ENCODE assay signal across 17 mouse cellular contexts in the genomic region with DNA sequence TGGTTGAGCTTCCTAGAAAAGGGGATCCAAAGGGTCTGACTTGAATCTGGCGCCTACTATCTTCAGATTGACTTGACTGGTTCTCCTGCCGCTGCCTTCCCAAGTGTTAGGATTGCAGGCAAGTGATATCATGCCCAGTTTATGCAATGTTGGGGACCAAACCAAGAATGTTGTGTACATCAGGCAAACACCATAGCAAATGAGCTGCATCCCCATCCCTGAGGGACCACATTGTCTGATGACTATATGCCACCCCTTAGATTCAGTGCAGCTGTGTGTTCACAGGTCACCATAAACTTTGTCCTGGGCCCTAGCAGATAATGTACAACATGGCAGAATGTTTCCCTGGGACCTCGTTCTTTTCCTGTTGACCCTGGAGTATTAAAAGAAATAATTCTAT. TPM values are rescaled to one million over a fixed set of nuclear protein-coding genes. Genes with fewer than 3 reads are reported as not detected.
DNase-seq lines count a peak whose midpoint lies in the region; ATAC-seq and TF ChIP-seq lines count a peak whose summit lies in the region.
"Had no signal": no experiment of that assay in that cellular context is flagged by ENCODE, and none has a peak within 500 bp of the region (broad histone marks: within the 10 kb centered on the region; RNA-seq: fewer than 3 reads in every experiment).

No protein-coding gene starts in this region.

- DNase-seq in forebrain, embryonic 10.5 days (ENCODE audit: extremely low spot score, low spot score), result peak; percentile 24
- no peak for DNase-seq in forebrain, postnatal 0 days
- peak; percentile 46 for DNase-seq in midbrain, embryonic 14.5 days
- no peak for DNase-seq in Muller cell, postnatal 12 days (ENCODE audit: inconsistent ontology term)
- DNase-seq in cerebellum, postnatal 4 days (ENCODE audit: low spot score in 2 of 2), result no peak
- no peak for DNase-seq in left cerebral cortex, adult 18-20 months (ENCODE audit: low spot score in 2 of 2)
- DNase-seq: B cell, adult 2 months; cerebellum, postnatal 25 days; gastrocnemius, postnatal 14 days; kidney, adult 8-10 months; kidney, postnatal 36 days; layer of hippocampus, postnatal 36 days; right cerebral cortex, adult 18-20 months had no signal

- H3K4me3 ChIP-seq in hindbrain, embryonic 12.5 days, result no peak overlapping the region
- H3K4me3 ChIP-seq in hindbrain, embryonic 16.5 days (ENCODE audit: low read length), result no peak overlapping the region
- H3K4me3 ChIP-seq in forebrain, embryonic 10.5 days, result no peak overlapping the region
- no peak overlapping the region for H3K4me3 ChIP-seq in forebrain, postnatal 0 days (ENCODE audit: low read depth, low read length)
- H3K4me3 ChIP-seq in midbrain, embryonic 14.5 days (replicated peaks; ENCODE audit: low read depth, low read length), result no peak overlapping the region

- H3K4me2 ChIP-seq in hindbrain, embryonic 12.5 days (replicated peaks), result no peak overlapping the region
- no peak overlapping the region for H3K4me2 ChIP-seq in hindbrain, embryonic 16.5 days (ENCODE audit: low read length)
- no peak overlapping the region for H3K4me2 ChIP-seq in forebrain, postnatal 0 days (ENCODE audit: low read depth)
- peak overlapping the region; percentile 95 for H3K4me2 ChIP-seq in midbrain, embryonic 14.5 days (ENCODE audit: low read length)
- H3K4me2 ChIP-seq: heart, embryonic 11.5 days had no signal

- peak overlapping the region; percentile 57 for H3K27ac ChIP-seq in hindbrain, embryonic 12.5 days
- H3K27ac ChIP-seq in hindbrain, embryonic 16.5 days (ENCODE audit: low read depth, low read length), result no peak overlapping the region
- no peak overlapping the region for H3K27ac ChIP-seq in forebrain, embryonic 10.5 days
- peak overlapping the region; percentile 54; the same call in 1 of the 2 replicates for H3K27ac ChIP-seq in forebrain, postnatal 0 days (ENCODE audit: low read depth, low read length)
- H3K27ac ChIP-seq in midbrain, embryonic 14.5 days (replicated peaks; ENCODE audit: low read depth, low read length), result peak overlapping the region; percentile 62
- H3K27ac ChIP-seq: stomach, postnatal 0 days had no signal

- H3K9ac ChIP-seq in hindbrain, embryonic 12.5 days, result no peak overlapping the region
- H3K9ac ChIP-seq in hindbrain, embryonic 16.5 days (ENCODE audit: low read depth, low read length), result no peak overlapping the region
- H3K9ac ChIP-seq in forebrain, postnatal 0 days, result no peak overlapping the region
- no peak overlapping the region for H3K9ac ChIP-seq in midbrain, embryonic 14.5 days (replicated peaks; ENCODE audit: low read length)

- TF ChIP-seq CTCF in forebrain, postnatal 0 days (IDR thresholded peaks at IDR 0.05; ENCODE audit: low read depth), result no peak

- 0 out of 2 replicates have a peak, but pooled peaks have one; percentile 11 for ATAC-seq in hindbrain, embryonic 12.5 days (ENCODE audit: low FRiP score)
- no peak for ATAC-seq in hindbrain, embryonic 16.5 days
- peak; percentile 24; the same call in 1 of the 2 replicates for ATAC-seq in forebrain, postnatal 0 days
- ATAC-seq in midbrain, embryonic 14.5 days (ENCODE audit: low FRiP score, low TSS enrichment), result peak; percentile 37; the same call in 1 of the 2 replicates

- H3K9me3 ChIP-seq in hindbrain, embryonic 12.5 days (replicated peaks), result no peaks in the 10 kb centered on the region
- no peaks in the 10 kb centered on the region for H3K9me3 ChIP-seq in hindbrain, embryonic 16.5 days (ENCODE audit: control insufficient read depth, low read length)
- H3K9me3 ChIP-seq in forebrain, embryonic 10.5 days, result no peaks in the 10 kb centered on the region
- H3K9me3 ChIP-seq in forebrain, postnatal 0 days (ENCODE audit: low read length), result no peaks in the 10 kb centered on the region
- H3K9me3 ChIP-seq in midbrain, embryonic 14.5 days (ENCODE audit: control insufficient read depth, low read length), result no peaks in the 10 kb centered on the region

- H3K27me3 ChIP-seq in hindbrain, embryonic 12.5 days, result no peaks in the 10 kb centered on the region
- H3K27me3 ChIP-seq in hindbrain, embryonic 16.5 days (replicated peaks; ENCODE audit: control insufficient read depth, insufficient read depth, low read length), result no peaks in the 10 kb centered on the region
- H3K27me3 ChIP-seq in forebrain, embryonic 10.5 days (ENCODE audit: poor library complexity, severe bottlenecking), result no peaks in the 10 kb centered on the region
- H3K27me3 ChIP-seq in forebrain, postnatal 0 days (ENCODE audit: insufficient read depth, low read length), result no peaks in the 10 kb centered on the region
- no peaks in the 10 kb centered on the region for H3K27me3 ChIP-seq in midbrain, embryonic 14.5 days (ENCODE audit: control insufficient read depth, insufficient read depth, low read length)

- 85% methylated on average over 3 of the region's 3 CpGs for WGBS in hindbrain, embryonic 12.5 days
- WGBS in hindbrain, embryonic 16.5 days, result 81% methylated on average over 3 of the region's 3 CpGs
- 89% methylated on average over 3 of the region's 3 CpGs for WGBS in forebrain, embryonic 10.5 days
- 70% methylated on average over 3 of the region's 3 CpGs for WGBS in forebrain, postnatal 0 days
- WGBS in midbrain, embryonic 14.5 days, result 83% methylated on average over 3 of the region's 3 CpGs

- peaks cover 14% of the 10 kb centered on the region; the same call in 1 of the 2 replicates for H3K36me3 ChIP-seq in hindbrain, embryonic 12.5 days
- H3K36me3 ChIP-seq in hindbrain, embryonic 16.5 days (ENCODE audit: control insufficient read depth, insufficient read depth, low read length), result no peaks in the 10 kb centered on the region
- H3K36me3 ChIP-seq in forebrain, embryonic 10.5 days (replicated peaks), result peaks cover 66% of the 10 kb centered on the region
- peaks cover 10% of the 10 kb centered on the region; the same call in 1 of the 2 replicates for H3K36me3 ChIP-seq in forebrain, postnatal 0 days (ENCODE audit: insufficient read depth)
- peaks cover 30% of the 10 kb centered on the region for H3K36me3 ChIP-seq in midbrain, embryonic 14.5 days (ENCODE audit: control insufficient read depth, insufficient read depth, low read length)

- H3K4me1 ChIP-seq in hindbrain, embryonic 12.5 days, result peaks cover 20% of the 10 kb centered on the region
- peaks cover 14% of the 10 kb centered on the region for H3K4me1 ChIP-seq in hindbrain, embryonic 16.5 days (ENCODE audit: control insufficient read depth, insufficient read depth, low read depth, low read length)
- H3K4me1 ChIP-seq in forebrain, embryonic 10.5 days, result peaks cover 25% of the 10 kb centered on the region
- peaks cover 16% of the 10 kb centered on the region; the same call in 1 of the 2 replicates for H3K4me1 ChIP-seq in forebrain, postnatal 0 days (ENCODE audit: insufficient read depth)
- peaks cover 26% of the 10 kb centered on the region for H3K4me1 ChIP-seq in midbrain, embryonic 14.5 days (ENCODE audit: control insufficient read depth, insufficient read depth, low read length)

RNA-seq across cellular contexts. Expression of a gene that starts 8.8 kb away (rescaled TPM):
- 578 and 604 TPM in 2 replicates for polyA plus RNA-seq in hindbrain, embryonic 12.5 days (2016; fragmentation: Nextera tagmentation; extraction: Ambion mirVana)
- 179 and 238 TPM in 2 replicates for polyA plus RNA-seq in hindbrain, embryonic 16.5 days (2015; fragmentation: Nextera tagmentation; extraction: Ambion mirVana)
- polyA plus RNA-seq in forebrain, embryonic 10.5 days (2016; fragmentation: Nextera tagmentation; extraction: Ambion mirVana), result 256 and 262 TPM in 2 replicates
- 216 and 297 TPM in 2 replicates for total RNA-seq in forebrain, postnatal 0 days (2014; rRNA removed)
- polyA plus RNA-seq in forebrain, postnatal 0 days (2015; fragmentation: Nextera tagmentation; extraction: Ambion mirVana), result 245 and 288 TPM in 2 replicates
- 615 and 827 TPM in 2 replicates for polyA plus RNA-seq in midbrain, embryonic 14.5 days (2014; fragmentation: Nextera tagmentation; extraction: Ambion mirVana)
- total RNA-seq in left cerebral cortex, adult 18-20 months (2021), result 10 to 100 TPM; 12.0 to 14.4 TPM

Comparison
In these comparisons a context has a peak if more than half of its experiments do, and no peak if none do; other contexts are left out.
1. H3K27ac ChIP-seq: peak in hindbrain, embryonic 12.5 days (single experiment), forebrain, postnatal 0 days (single experiment) and midbrain, embryonic 14.5 days (single experiment); none in hindbrain, embryonic 16.5 days (single experiment) and forebrain, embryonic 10.5 days (single experiment).
2. DNase-seq: peak in forebrain, embryonic 10.5 days (single experiment) and midbrain, embryonic 14.5 days (single experiment); none in forebrain, postnatal 0 days (single experiment), Muller cell, postnatal 12 days (single experiment), cerebellum, postnatal 4 days (0 of 2) and left cerebral cortex, adult 18-20 months (0 of 2).